ENCODE assay signal across 19 mouse cellular contexts in genomic region chr13:25729327-25729892, GRCm38 (mm10).
DNase-seq lines count a peak whose midpoint lies in the region; ATAC-seq and TF ChIP-seq lines count a peak whose summit lies in the region.
"Had no signal": no experiment of that assay in that cellular context is flagged by ENCODE, and none has a peak within 500 bp of the region (broad histone marks: within the 10 kb centered on the region; RNA-seq: fewer than 3 reads in every experiment).

No protein-coding gene starts in this region.

- no peak for TF ChIP-seq POLR2A in brain, embryonic 14.5 days (IDR thresholded peaks at IDR 0.05; ENCODE audit: borderline replicate concordance, extremely low read depth, insufficient read depth, insufficient read length, poor library complexity, severe bottlenecking)

- no peak overlapping the region for H3K9ac ChIP-seq in hindbrain, embryonic 11.5 days (ENCODE audit: low read depth, low read length)
- no peak overlapping the region for H3K9ac ChIP-seq in hindbrain, embryonic 13.5 days
- no peak overlapping the region for H3K9ac ChIP-seq in limb, embryonic 12.5 days (replicated peaks)
- H3K9ac ChIP-seq: embryonic facial prominence, embryonic 13.5 days had no signal

- H3K9me3 ChIP-seq in hindbrain, embryonic 10.5 days: no peaks in the 10 kb centered on the region
- H3K9me3 ChIP-seq in hindbrain, embryonic 11.5 days (ENCODE audit: control insufficient read depth, low read length): no peaks in the 10 kb centered on the region
- H3K9me3 ChIP-seq in hindbrain, embryonic 13.5 days: no peaks in the 10 kb centered on the region
- no peaks in the 10 kb centered on the region for H3K9me3 ChIP-seq in limb, embryonic 12.5 days
- H3K9me3 ChIP-seq: embryonic facial prominence, embryonic 13.5 days had no signal

- no peaks in the 10 kb centered on the region for H3K27me3 ChIP-seq in hindbrain, embryonic 10.5 days (ENCODE audit: insufficient read depth, poor library complexity, severe bottlenecking)
- no peaks in the 10 kb centered on the region for H3K27me3 ChIP-seq in hindbrain, embryonic 11.5 days (ENCODE audit: control insufficient read depth, insufficient read depth, low read length)
- H3K27me3 ChIP-seq in hindbrain, embryonic 13.5 days: no peaks in the 10 kb centered on the region
- H3K27me3 ChIP-seq in limb, embryonic 12.5 days: no peaks in the 10 kb centered on the region
- H3K27me3 ChIP-seq: embryonic facial prominence, embryonic 13.5 days; megakaryocyte, embryonic 14.5 days had no signal

- no peak for ATAC-seq in hindbrain, embryonic 11.5 days (ENCODE audit: low FRiP score)
- ATAC-seq in hindbrain, embryonic 13.5 days (ENCODE audit: low FRiP score): no peak
- no peak for ATAC-seq in limb, embryonic 12.5 days (ENCODE audit: insufficient number of reproducible peaks, insufficient read depth, low FRiP score, low TSS enrichment, low read depth)

- no peak overlapping the region for H3K4me3 ChIP-seq in hindbrain, embryonic 10.5 days
- H3K4me3 ChIP-seq in hindbrain, embryonic 11.5 days (ENCODE audit: low read depth, low read length): no peak overlapping the region
- H3K4me3 ChIP-seq in hindbrain, embryonic 13.5 days: no peak overlapping the region
- no peak overlapping the region for H3K4me3 ChIP-seq in limb, embryonic 12.5 days (replicated peaks)
- H3K4me3 ChIP-seq: embryonic facial prominence, embryonic 13.5 days; layer of hippocampus, adult 2 months; megakaryocyte, embryonic 14.5 days had no signal

- DNase-seq in hindbrain, embryonic 10.5 days (ENCODE audit: low spot score): no peak
- DNase-seq in hindbrain, embryonic 11.5 days (ENCODE audit: low spot score): no peak
- peak; percentile 68 for DNase-seq in brain, embryonic 14.5 days (ENCODE audit: low read depth)
- DNase-seq in adrenal gland, postnatal 25 days: no peak
- DNase-seq in adrenal gland, postnatal 4 days (ENCODE audit: low spot score in 2 of 2): no peak
- no peak for DNase-seq in layer of hippocampus, adult 11-12 months (ENCODE audit: low spot score)
- DNase-seq: cerebellum, postnatal 10 days; heart, postnatal 10 days; kidney, adult 18-20 months; kidney, postnatal 10 days; lung, adult 18-20 months; thymus, postnatal 25 days had no signal

- 42% methylated on average over 3 of the region's 3 CpGs for WGBS in hindbrain, embryonic 10.5 days
- WGBS in hindbrain, embryonic 11.5 days: 41% methylated on average over 3 of the region's 3 CpGs
- WGBS in hindbrain, embryonic 13.5 days: 25% methylated on average over 3 of the region's 3 CpGs
- 13% methylated on average over 3 of the region's 3 CpGs for WGBS in limb, embryonic 12.5 days

- H3K27ac ChIP-seq in hindbrain, embryonic 10.5 days: peak overlapping the region; percentile 59; the same call in 1 of the 2 replicates
- no peak overlapping the region for H3K27ac ChIP-seq in hindbrain, embryonic 11.5 days (ENCODE audit: low read depth, low read length)
- H3K27ac ChIP-seq in hindbrain, embryonic 13.5 days: 0 out of 2 replicates have a peak overlapping the region, but pooled peaks have one; percentile 24
- peak overlapping the region; percentile 66; the same call in 1 of the 2 replicates for H3K27ac ChIP-seq in limb, embryonic 12.5 days
- H3K27ac ChIP-seq: embryonic facial prominence, embryonic 13.5 days; layer of hippocampus, adult 2 months had no signal

- H3K4me1 ChIP-seq in hindbrain, embryonic 10.5 days (replicated peaks): peaks cover 23% of the 10 kb centered on the region
- H3K4me1 ChIP-seq in hindbrain, embryonic 11.5 days (replicated peaks; ENCODE audit: control insufficient read depth, insufficient read depth, low read length): no peaks in the 10 kb centered on the region
- peaks cover 28% of the 10 kb centered on the region for H3K4me1 ChIP-seq in hindbrain, embryonic 13.5 days (replicated peaks)
- H3K4me1 ChIP-seq in limb, embryonic 12.5 days (replicated peaks): peaks cover 27% of the 10 kb centered on the region
- H3K4me1 ChIP-seq: megakaryocyte, embryonic 14.5 days had no signal

- H3K36me3 ChIP-seq in hindbrain, embryonic 10.5 days: no peaks in the 10 kb centered on the region
- no peaks in the 10 kb centered on the region for H3K36me3 ChIP-seq in hindbrain, embryonic 11.5 days (ENCODE audit: control insufficient read depth, insufficient read depth, low read length)
- no peaks in the 10 kb centered on the region for H3K36me3 ChIP-seq in hindbrain, embryonic 13.5 days
- no peaks in the 10 kb centered on the region for H3K36me3 ChIP-seq in limb, embryonic 12.5 days
- H3K36me3 ChIP-seq: embryonic facial prominence, embryonic 13.5 days had no signal

- TF ChIP-seq CTCF in brain, embryonic 14.5 days (IDR thresholded peaks at IDR 0.05; ENCODE audit: borderline replicate concordance, extremely low read depth, insufficient read depth, insufficient read length): no peak

- no peak overlapping the region for H3K4me2 ChIP-seq in hindbrain, embryonic 11.5 days (replicated peaks; ENCODE audit: low read depth, low read length)
- H3K4me2 ChIP-seq in hindbrain, embryonic 13.5 days: no peak overlapping the region
- no peak overlapping the region for H3K4me2 ChIP-seq in limb, embryonic 12.5 days
- H3K4me2 ChIP-seq: embryonic facial prominence, embryonic 13.5 days; heart, embryonic 11.5 days; liver, embryonic 11.5 days had no signal
